Mouse (Mus musculus) liver, embryonic 14.5 days (tissue): ENCODE data around the gene Zfc3h1. TPM values are rescaled to one million over a fixed set of nuclear protein-coding genes. Genes with fewer than 3 reads are reported as not detected.

ENCODE experiments used
- ATAC-seq: fragments of 200-750 bp; cut with Nextera tagmentation; 2 replicates; pipeline ENCODE4 v1.8.0; 2017; ENCODE audit warnings: moderate number of reproducible peaks, mild to moderate bottlenecking, moderate library complexity; ENCODE audit not compliant: insufficient read depth
- DNase-seq, 3 experiments: peaks; one replicate each; pipeline ENCODE4 v3.0.0-alpha.2; 2012 to 2013; ENCODE audit warnings: low read depth in 3 of 3, low spot score in 3 of 3
- H3K27ac ChIP-seq: fragments of 300-500 bp; sonication (generic); 2 replicates; pipeline ENCODE4 v1.5.1; 2014; ENCODE audit warnings: moderate library complexity, mild to moderate bottlenecking, control low read depth, inconsistent platforms
- H3K27me3 ChIP-seq: fragments of 300-500 bp; sonication (generic); 2 replicates; pipeline ENCODE4 v1.6.1; 2014; ENCODE audit warnings: mild to moderate bottlenecking, low read length, moderate library complexity; ENCODE audit not compliant: control insufficient read depth, insufficient read depth
- H3K36me3 ChIP-seq: fragments of 300-500 bp; sonication (generic); replicated peaks from 2 replicates; pipeline ENCODE4 v1.6.1; 2014; ENCODE audit warnings: low read depth; ENCODE audit not compliant: control insufficient read depth, insufficient read depth
- H3K4me1 ChIP-seq, 2 experiments: fragments of 200-500 bp in 1 of 2; fragments of 300-500 bp in 1 of 2; sonication (generic) in 1 of 2; replicated peaks; 2 replicates each; pipeline ENCODE4 v1.6.1; 2012 to 2014; ENCODE audit warnings: antibody characterized with exemption in 1 of 2, inconsistent platforms in 1 of 2, low read length in 1 of 2; ENCODE audit not compliant: control insufficient read depth in 2 of 2, insufficient read depth in 2 of 2
- H3K4me2 ChIP-seq: fragments of 300-500 bp; sonication (generic); 2 replicates; pipeline ENCODE4 v1.6.1; 2014; ENCODE audit warnings: low read depth, mild to moderate bottlenecking, control low read depth, moderate library complexity
- H3K4me3 ChIP-seq, 2 experiments: fragments of 200-500 bp in 1 of 2; fragments of 300-500 bp in 1 of 2; sonication (generic) in 1 of 2; 2 replicates each; pipeline ENCODE4 v1.5.1; 2012 to 2014; ENCODE audit warnings: low read depth in 2 of 2, low read length in 2 of 2, mild to moderate bottlenecking in 2 of 2, control low read depth in 1 of 2, inconsistent platforms in 1 of 2, moderate library complexity in 1 of 2; ENCODE audit not compliant: insufficient read depth in 1 of 2
- H3K9ac ChIP-seq: fragments of 300-500 bp; sonication (generic); replicated peaks from 2 replicates; pipeline ENCODE4 v1.6.1; 2014; ENCODE audit warnings: mild to moderate bottlenecking, control low read depth, moderate library complexity
- H3K9me3 ChIP-seq: fragments of 300-500 bp; sonication (generic); 2 replicates; pipeline ENCODE4 v1.6.1; 2016; ENCODE audit warnings: low read length, mixed read lengths; ENCODE audit not compliant: control insufficient read depth
- CTCF ChIP-seq: IDR thresholded peaks from 2 replicates; pipeline ENCODE4 v1.5.1; 2016; ENCODE audit warnings: antibody characterized with exemption, low read depth, control low read depth
- EP300 ChIP-seq: IDR thresholded peaks from 2 replicates; pipeline ENCODE4 v1.6.1; 2016; ENCODE audit warnings: antibody characterized with exemption, low read depth
- WGBS: fragments of 180-500 bp; shearing (Covaris S2); extraction: QIAGEN DNeasy Blood & Tissue Kit; methylation state at CpG from one replicate; pipeline ENCODE4 v1.1.7; 2014; ENCODE audit not compliant: insufficient replicate concordance; 5-methylcytosine and 5-hydroxymethylcytosine counted together
- polyA plus RNA-seq, 2 experiments: library from polyadenylated mRNA; depleted of rRNA in 1 of 2; stranded (reverse) in 1 of 2; unstranded in 1 of 2; fragments of >200 nt; fragmentation: Nextera tagmentation in 1 of 2; extraction: Ambion mirVana in 1 of 2; gene quantifications; 2 replicates each; pipeline versions ENCODE4 v1.2.1 to v1.2.3; 2012 to 2014

The Zfc3h1 gene
- polyA plus RNA-seq, 2 experiments, result 7.6 to 34.5 TPM

DNA sequence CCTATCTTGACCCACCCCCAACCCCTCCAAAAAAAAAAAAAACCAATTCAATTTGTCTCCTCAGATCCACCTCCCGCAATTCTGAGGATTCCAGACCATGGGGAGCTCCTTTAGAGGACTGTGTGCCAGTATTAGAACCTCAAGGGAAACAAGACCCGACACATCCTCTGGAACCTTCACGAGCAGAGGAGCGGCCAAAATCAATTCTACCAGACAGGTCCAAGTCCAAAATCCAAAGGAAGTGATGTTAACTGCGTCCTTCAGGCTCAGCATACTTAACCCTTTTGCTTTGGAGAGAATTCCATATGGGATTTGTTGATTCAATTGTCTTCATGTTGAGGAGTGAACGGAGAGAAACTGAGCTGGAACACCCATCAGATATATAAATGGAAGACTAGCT lies 29.7 kb upstream of the Zfc3h1 start:
- Histone ChIP-seq H3K4me2 (no peak overlapping the region), H3K36me3 (no peaks in the 10 kb centered on the region), H3K9me3 (no peaks in the 10 kb centered on the region), H3K4me1 (peaks cover 0 to 8% of the 10 kb centered on the region in 2 experiments; a peak in 2 of 4 replicates), H3K9ac (no peak overlapping the region), H3K4me3 (no peak overlapping the region), H3K27me3 (no peaks in the 10 kb centered on the region), H3K27ac (no peak overlapping the region)
- no peak for ATAC-seq
- WGBS, result 77% methylated on average over 6 of the region's 6 CpGs
- no peak for TF ChIP-seq EP300
- TF ChIP-seq CTCF, result no peak
- no peak for DNase-seq

DNA sequence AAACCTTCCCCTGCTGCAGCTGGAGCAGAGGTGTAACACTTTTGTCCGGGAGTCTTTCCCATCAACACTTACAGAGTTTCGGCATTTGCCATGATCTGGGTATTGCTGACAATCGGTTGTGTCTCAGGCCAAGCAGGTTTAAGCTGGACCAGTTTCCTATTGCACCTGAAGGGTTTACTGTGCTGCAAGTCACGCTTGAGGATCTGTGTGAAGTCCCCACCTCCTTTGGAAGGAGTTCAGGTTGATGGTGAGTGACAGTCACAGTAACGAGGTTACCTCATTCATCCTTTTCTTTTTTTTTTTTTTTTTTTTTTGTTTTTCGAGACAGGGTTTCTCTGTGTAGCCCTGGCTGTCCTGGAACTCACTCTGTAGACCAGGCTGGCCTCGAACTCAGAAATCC lies 28.7 kb upstream of the Zfc3h1 start:
- Histone ChIP-seq H3K4me1 (peaks cover 0 to 4% of the 10 kb centered on the region in 2 experiments; a peak in 2 of 4 replicates), H3K9me3 (no peaks in the 10 kb centered on the region), H3K4me3 (no peak overlapping the region), H3K9ac (no peak overlapping the region), H3K36me3 (no peaks in the 10 kb centered on the region), H3K4me2 (no peak overlapping the region), H3K27me3 (no peaks in the 10 kb centered on the region), H3K27ac (no peak overlapping the region)
- WGBS, result 75% methylated on average over 5 of the region's 7 CpGs
- no peak for DNase-seq
- TF ChIP-seq EP300 (no peak), CTCF (no peak)
- ATAC-seq, result no peak

DNA sequence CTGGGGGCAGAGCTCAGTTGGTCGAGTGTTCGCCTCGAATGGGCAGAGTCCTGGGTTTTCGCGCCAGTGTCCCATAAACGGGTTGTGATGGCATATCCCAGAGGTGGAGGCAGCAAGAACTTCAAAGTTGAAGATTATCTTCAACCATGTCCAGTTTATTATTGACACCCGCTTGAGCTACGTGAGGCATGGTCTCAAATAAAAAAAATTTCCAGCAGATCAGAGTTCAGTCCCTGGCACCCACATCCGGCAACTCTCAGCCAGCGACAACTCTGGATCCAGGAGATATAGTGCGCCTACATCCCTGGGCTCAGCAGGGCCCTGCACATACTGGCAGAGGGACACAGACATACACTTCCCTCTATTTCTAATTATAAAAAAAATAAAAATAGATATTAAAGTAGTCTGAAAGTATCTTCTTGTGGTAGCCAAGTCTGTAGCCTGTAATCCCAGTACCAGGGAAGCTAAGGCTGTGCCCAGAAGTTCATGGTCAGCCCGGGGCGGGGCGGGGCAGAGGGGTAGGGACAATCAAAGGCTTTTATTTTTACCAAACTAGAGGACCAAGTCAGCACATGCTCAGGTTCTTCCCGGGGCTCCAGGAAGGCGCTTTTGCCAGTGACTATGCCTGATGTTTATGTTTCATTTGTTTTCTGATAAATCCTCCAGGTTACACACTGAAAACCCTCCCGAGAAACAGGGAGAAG lies 26.4 kb upstream of the Zfc3h1 start:
- H3K27me3 ChIP-seq, result no peaks in the 10 kb centered on the region
- WGBS, result 80% methylated on average over 17 of the region's 17 CpGs
- H3K9ac ChIP-seq, result no peak overlapping the region
- no peak overlapping the region for H3K27ac ChIP-seq
- no peak overlapping the region for H3K4me2 ChIP-seq
- no peaks in the 10 kb centered on the region for H3K9me3 ChIP-seq
- DNase-seq, result no peak
- no peak for ATAC-seq
- H3K4me1 ChIP-seq, result peaks cover 9 to 12% of the 10 kb centered on the region in 2 experiments
- TF ChIP-seq EP300 (no peak), CTCF (no peak)
- H3K36me3 ChIP-seq, result no peaks in the 10 kb centered on the region
- no peak overlapping the region for H3K4me3 ChIP-seq

DNA sequence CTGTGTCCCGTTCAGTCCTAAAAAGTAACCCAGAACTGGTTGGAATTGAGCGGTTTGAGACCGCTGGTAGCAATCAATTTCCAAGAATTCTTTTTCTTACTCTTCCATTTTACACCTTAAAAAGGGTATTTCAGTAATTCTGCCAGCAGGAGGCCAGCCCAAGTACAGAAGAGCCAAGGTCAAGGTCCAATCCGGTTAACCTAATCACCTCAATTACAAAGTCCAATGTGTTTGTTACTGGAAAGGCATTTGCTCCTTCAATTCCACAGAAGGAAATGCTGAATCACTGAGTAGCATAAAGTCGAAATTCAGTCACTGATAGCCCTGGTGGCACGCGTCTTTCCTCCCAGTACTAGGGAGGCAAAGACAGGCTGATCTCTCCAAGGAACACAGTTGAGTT lies 25.7 kb upstream of the Zfc3h1 start:
- Histone ChIP-seq H3K27ac (no peak overlapping the region), H3K36me3 (no peaks in the 10 kb centered on the region), H3K9me3 (no peaks in the 10 kb centered on the region), H3K4me3 (no peak overlapping the region), H3K4me2 (no peak overlapping the region), H3K9ac (no peak overlapping the region), H3K27me3 (no peaks in the 10 kb centered on the region), H3K4me1 (peaks cover 10 to 12% of the 10 kb centered on the region in 2 experiments)
- DNase-seq (no peak), ATAC-seq (no peak)
- TF ChIP-seq CTCF, result no peak
- TF ChIP-seq EP300, result no peak
- 73% methylated on average over 7 of the region's 7 CpGs for WGBS

DNA sequence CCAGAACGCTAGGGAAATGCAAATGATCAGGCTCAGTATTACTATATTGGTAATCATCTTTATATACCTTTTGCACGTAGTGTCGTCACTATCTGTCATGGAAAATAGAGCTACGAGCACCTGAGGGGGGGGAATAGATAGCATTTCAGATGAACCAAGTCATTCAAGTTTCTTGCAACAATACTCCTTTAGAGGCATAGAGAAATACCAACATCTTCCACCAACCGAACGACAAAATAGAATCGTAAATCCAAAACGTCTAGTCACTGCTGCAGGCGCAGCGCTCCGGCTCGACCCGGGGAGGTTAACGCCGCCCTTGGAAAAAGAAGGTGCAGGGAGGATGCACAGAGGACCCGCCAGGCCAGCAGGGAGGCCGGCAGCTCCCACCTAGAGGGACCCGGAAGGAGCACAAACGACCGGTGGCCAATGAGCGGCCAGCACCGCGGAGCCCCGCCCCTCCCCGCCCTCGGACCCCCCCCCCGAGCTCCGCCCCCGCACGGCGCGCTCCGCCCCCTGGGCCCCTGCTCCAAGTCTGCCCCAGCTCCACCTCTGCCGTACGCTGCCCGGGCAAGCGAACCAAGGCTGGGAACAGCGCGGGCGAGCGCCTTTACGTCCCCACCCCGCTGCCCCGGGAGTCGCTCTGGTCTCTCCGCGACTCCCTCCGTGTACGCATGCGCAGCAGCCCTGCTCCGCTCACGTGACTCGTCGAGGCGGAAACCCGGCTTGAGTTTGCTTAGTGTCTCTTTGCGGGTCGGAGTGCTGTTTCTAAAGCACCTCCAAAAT lies 22.7 kb upstream of the Zfc3h1 start, which contains the start of gene Tmem19:
Tmem19 (minus strand) TSS at position 662 of the 783 bp plus-strand sequence.
- DNase-seq, result peak; percentile 92 to 96 (median 93)
- peak within 1 kb of the TSS; percentile 98 for H3K4me2 ChIP-seq
- no peaks in the 10 kb centered on the region for H3K36me3 ChIP-seq
- TF ChIP-seq CTCF (0 out of 2 replicates have a peak, but pooled peaks have one; percentile 23), EP300 (no peak)
- peak within 1 kb of the TSS; percentile 98 for H3K27ac ChIP-seq
- under 1% methylated on average over 56 of the region's 58 CpGs for WGBS
- ATAC-seq, result peak; percentile 99
- peaks cover 10 to 12% of the 10 kb centered on the region in 2 experiments for H3K4me1 ChIP-seq
- peak within 1 kb of the TSS; percentile 69 to 72 for H3K4me3 ChIP-seq
- no peaks in the 10 kb centered on the region for H3K9me3 ChIP-seq
- H3K27me3 ChIP-seq, result no peaks in the 10 kb centered on the region
- peak within 1 kb of the TSS; percentile 87 for H3K9ac ChIP-seq
